Mouse (Mus musculus) lung, adult 2 months (tissue): ENCODE results near the gene Iqschfp.

ENCODE experiments used
- CTCF ChIP-seq: fragments of 200-500 bp; IDR thresholded peaks from 2 replicates; pipeline ENCODE4 v1.5.1; 2011; ENCODE audit warnings: mild to moderate bottlenecking, low read length, control low read depth; ENCODE audit not compliant: insufficient read depth
- POLR2A ChIP-seq: fragments of 200-500 bp; IDR thresholded peaks from 2 replicates; pipeline ENCODE4 v1.6.1; 2011; ENCODE audit warnings: low read depth, mild to moderate bottlenecking, control low read depth, low read length, borderline replicate concordance; ENCODE audit errors: extremely low read depth

DNA sequence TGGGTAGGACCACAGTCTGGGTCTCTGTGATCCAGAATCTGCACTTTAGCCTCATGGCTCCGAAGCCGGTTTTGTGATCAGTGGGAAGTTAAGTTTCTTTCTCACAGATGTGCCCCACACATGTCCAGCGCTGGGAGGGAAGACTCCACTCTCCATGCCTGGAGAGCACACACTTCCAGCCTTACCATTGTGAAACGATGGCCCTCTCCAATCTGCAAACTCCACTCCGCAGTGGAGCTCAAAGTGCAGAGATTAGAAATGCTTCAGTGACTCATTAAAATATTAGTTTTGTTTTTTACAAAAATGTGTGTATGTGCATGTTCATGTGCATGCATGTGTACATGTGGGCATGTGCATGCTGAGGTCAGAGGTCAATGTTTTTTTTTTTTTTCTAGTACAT lies 626.6 kb downstream of the Iqschfp start:
- TF ChIP-seq CTCF: no peak
- no peak for TF ChIP-seq POLR2A
